Mouse (Mus musculus) ES-Bruce4 (cell line): ENCODE results near the gene 5430419D17Rik.

ENCODE experiments used
- CTCF ChIP-seq: IDR thresholded peaks from one replicate; pipeline ENCODE4 v1.8.1; 2011; ENCODE audit warnings: low read depth, low read length
- EP300 ChIP-seq: IDR thresholded peaks from 2 replicates; pipeline ENCODE4 v1.6.1; 2011; ENCODE audit warnings: low read depth, low read length; ENCODE audit not compliant: insufficient read depth
- POLR2A ChIP-seq: IDR thresholded peaks from one replicate; pipeline ENCODE4 v1.8.1; 2011; ENCODE audit warnings: low read length; ENCODE audit not compliant: insufficient read depth

DNA sequence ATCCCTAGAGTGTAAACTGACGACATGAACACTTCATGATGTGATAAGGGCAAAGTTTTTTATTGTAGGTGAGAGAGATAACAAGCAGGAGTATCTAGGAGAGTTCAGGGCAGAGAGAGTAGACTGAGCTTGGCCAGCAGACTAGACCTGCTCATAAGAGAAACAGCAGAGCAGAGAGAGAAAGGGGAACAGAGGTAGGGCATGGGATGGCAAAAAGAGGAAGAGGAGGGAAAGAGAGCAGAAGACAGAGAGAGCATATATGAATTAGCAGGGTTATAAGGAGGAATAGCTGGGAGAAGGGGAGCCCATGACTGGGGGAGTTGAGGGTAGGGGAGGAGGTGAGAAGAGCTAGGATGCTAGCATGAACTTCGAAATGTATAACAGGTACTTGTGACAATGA is 157.5 kb downstream of the 5430419D17Rik start:
- TF ChIP-seq CTCF (no peak), POLR2A (no peak), EP300 (no peak)
